Mouse (Mus musculus): ENCODE data around the gene Cdiptos. TPM values are rescaled to one million over a fixed set of nuclear protein-coding genes. Genes with fewer than 3 reads are reported as not detected.
A peak's percentile ranks its signal among the peaks of the same experiment; 100 is the strongest.

Cdiptos gene
- total RNA-seq, 2 experiments from 2014 or later = not detected

DNA sequence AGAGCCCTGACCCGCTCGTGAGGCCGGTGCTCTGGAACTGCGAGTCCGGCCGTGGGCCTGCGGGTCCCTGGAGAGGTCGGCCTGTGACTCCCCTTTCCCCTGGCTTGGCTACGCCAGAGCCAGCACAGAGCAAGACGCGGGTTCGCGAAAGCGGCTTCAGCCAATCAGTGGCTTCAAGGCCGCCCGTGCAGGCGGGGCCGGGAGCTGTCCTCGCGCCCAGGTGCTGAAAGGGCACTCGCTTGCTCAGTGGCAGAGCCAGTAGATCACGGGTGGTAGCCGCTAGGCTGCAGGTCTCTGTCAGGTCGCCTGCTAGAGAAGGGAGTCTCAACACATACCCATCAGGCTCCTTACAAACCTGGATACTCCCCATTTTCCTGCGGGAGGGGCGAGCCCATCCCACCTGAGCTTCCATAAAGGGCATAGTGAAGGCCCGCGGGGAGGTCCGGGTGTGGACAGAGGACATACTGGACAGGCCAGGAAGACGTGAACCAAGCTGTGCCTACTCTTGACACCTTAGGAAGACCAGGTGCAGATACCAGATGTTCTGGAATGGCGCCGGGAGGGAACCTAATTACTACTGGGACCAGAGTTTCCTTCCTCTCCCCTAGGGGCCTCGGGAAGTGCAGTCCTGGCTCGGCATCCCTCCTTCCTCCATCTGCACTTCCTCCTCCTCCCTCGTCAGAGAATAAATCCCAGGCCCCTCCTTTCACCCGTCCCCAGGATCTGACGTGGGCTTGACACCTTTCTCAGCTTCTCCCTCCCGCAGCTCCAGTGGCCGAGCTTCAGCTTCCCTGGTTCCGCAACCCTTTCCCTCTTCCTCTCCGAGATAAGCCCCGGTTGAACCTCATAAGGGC lies 25.9 kb downstream of the Cdiptos start, which contains the start of gene Sez6l2:
Sez6l2 (plus strand) TSS at position 771 of the 854 bp plus-strand sequence.
- intact Hi-C loops (cut with DNase I) = loop anchor here (2.0 to 5.0 kb wide), 4 partner anchors 27 to 127 kb away; partner anchors contain the start of genes Cdiptos, Gm42742, Prrt2 and Taok2
- DNase-seq (ENCODE audit: low spot score in 2 of 2) = peak; percentile 83 to 91

GRCm38 (mm10) chr7:126949403-126949792 lies 26.5 kb downstream of the Cdiptos start, which contains the start of gene Asphd1:
TSS of gene Asphd1 (minus strand) at chr7:126949582.
- intact Hi-C loops (cut with DNase I) = no loop called here
- DNase-seq (ENCODE audit: low spot score in 2 of 2) = peak; percentile 46 to 76

DNA sequence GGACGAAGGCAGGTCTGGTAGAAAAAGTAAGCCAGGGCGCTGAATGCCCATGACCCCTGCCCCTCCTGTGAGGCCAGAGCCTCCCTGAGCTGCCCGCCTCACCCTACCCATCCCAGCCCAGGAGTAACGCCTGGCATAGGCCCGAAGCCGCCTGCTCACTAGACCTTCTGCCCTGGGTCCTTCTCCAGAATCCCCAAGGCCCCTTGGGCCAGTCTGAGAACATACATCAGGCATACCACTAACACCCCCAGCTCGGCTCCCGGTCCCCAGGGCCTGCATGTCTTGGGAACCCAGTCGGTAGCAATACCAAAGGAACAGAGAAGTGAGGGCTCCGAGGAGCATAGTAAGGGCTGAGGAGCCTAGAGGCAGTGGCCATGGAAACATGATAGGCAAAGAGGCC lies 27.3 kb downstream of the Cdiptos start:
- intact Hi-C loops (cut with DNase I) = no loop called here
- no peak for DNase-seq (ENCODE audit: low spot score in 2 of 2)

DNA sequence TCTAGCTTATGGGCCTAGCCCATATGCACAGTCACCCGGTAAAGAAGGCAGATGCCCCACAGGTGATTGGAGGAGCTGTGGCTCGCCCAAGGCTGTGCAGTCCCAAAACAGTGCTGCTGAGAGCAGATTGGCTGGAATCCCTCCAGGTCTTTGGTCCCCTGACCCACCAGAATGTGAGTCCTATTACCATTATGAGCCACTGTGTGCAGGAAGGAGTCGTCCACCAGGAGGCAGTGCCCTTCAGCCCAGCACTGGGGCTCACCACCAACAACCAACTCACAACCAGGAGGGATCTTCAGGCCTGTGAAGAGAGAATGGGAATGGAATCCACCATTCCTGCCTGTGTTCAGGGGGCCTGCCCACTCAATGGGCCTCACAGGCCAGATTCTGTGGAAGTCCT lies 29.4 kb downstream of the Cdiptos start:
- peak in 1 of 2 experiments; percentile 38 for DNase-seq (ENCODE audit: low spot score in 2 of 2)
- intact Hi-C loops (cut with DNase I) = no loop called here

DNA sequence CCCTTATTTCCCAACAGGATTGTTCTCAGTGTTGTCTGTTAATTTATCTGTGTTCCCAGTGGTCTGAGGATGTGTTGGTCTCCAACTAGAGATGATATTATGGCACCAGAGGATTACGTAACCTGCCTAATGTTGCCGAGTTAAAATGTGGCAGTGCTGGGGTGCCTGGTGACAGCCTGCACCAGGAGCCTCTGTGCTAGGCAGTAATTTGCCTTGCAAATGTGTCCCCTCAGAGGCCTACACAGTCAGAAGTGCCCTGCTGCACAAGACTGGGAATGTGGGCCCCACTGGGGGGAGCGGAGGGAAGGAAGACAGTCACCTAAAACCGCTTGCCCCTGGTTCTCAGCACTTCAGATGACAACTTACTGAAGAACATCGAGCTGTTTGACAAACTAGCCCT lies 34.1 kb downstream of the Cdiptos start:
- peak in 1 of 2 experiments; percentile 51 for DNase-seq (ENCODE audit: low spot score in 2 of 2)
- intact Hi-C loops (cut with DNase I) = no loop called here

- no peak for DNase-seq (ENCODE audit: low spot score in 2 of 2)
- intact Hi-C loops (cut with DNase I) = no loop called here
Observed at GRCm38 (mm10) chr7:126941171-126941570, 34.7 kb downstream of the Cdiptos start.

DNA sequence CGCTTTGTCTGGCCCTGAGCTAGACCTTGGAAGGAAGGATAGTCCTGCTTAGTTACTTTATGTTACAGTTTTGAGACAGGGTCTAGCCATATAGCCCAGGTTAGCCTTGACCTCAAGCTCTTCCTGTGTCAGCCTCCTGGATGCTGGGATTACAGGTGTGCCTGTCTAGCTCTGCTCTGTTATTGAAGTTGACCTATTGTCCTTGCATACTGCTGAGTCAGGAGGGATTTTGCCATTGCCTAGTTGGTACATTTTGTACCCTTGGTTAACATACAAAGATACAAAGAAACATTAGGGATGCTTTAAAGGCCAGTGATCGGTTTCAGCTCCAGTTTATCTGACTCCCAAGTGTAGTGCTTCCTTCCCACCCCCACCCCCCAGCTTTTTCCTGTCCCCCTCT lies 43.2 kb downstream of the Cdiptos start:
- intact Hi-C loops (cut with DNase I) = no loop called here
- no peak for DNase-seq (ENCODE audit: low spot score in 2 of 2)

DNA sequence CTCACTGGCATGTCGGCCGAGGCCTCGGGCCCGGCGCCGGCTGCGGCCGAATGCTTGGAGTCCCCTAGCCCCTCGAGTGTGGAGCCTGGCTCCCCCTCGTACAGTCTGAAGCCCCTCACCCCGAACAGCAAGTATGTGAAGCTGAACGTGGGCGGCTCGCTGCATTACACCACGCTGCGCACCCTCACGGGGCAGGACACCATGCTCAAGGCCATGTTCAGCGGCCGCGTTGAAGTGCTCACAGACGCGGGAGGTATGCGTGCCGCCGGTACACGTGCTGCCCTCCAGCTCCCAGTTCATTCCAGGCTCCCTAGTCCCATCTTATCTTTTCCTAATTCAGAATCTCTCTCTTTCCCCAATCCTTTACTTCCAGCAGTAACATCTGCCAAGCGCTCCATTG lies 46.9 kb downstream of the Cdiptos start:
- intact Hi-C loops (cut with DNase I) = loop anchor here (5.0 kb wide), 1 partner anchor 42 kb away; no protein-coding TSS in a partner anchor
- no peak for DNase-seq (ENCODE audit: low spot score in 2 of 2)

DNA sequence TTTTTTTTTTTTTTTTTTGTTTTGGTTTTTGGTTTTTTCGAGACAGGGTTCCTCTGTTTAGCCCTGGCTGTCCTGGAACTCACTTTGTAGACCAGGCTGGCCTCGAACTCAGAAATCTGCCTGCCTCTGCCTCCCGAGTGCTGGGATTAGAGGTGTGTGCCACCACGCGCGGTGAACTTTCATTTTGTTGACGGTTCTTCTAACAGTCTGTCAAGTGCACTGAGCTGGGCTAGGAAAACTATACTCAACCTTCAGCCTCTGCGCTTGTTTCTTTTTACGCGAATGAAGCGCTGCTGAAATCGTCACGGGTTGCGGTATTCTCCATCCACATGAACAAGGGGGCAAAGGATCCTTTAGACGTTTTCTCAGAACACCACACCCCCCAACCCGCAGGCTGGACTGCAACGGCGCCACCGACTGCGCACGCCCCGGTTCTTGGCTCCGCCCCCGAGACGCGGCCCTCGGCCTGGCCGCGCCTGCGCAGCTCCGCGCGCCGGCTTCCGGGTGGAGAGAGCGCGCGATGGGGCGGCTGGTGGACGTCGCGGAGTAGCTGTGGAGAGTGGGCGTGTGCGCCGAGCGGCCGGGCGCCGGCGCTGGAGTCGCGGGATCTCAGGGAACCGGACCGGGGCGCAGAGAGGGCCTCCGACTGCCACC lies 47.4 kb downstream of the Cdiptos start, which contains the start of gene Kctd13:
Kctd13 (plus strand) TSS at position 496 of the 654 bp plus-strand sequence.
- intact Hi-C loops (cut with DNase I) = loop anchor here (5.0 kb wide), 1 partner anchor 41 kb away; no protein-coding TSS in a partner anchor
- DNase-seq (ENCODE audit: low spot score in 2 of 2) = peak; percentile 92

- intact Hi-C loops (cut with DNase I) = loop anchor here (5.0 kb wide), 1 partner anchor 39 kb away; no protein-coding TSS in a partner anchor
- DNase-seq (ENCODE audit: low spot score in 2 of 2) = no peak
Observed at GRCm38 (mm10) chr7:126926299-126926698, 49.6 kb downstream of the Cdiptos start.

DNA sequence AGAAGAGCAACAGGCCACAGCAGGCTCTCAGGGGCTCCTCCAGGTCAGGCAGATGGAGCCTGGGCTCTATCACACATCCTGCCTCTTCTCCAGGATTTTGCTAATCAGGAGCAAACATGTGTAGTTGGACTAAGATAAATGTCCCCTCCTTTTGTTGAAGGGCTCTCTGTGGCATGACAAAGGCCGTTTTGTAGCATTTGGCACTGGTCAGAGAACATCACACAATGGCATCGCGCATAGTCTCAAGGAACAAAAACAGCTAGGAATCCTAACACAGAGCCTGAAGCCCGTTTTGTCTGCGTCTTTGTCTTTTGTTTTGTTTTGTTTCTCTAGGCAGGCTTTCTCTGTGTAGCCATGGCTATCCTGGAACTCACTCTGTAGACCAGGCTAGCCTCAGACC lies 51.9 kb downstream of the Cdiptos start:
- intact Hi-C loops (cut with DNase I) = no loop called here
- DNase-seq (ENCODE audit: low spot score in 2 of 2) = no peak

GRCm38 (mm10) chr7:126922624-126923060 lies 53.3 kb downstream of the Cdiptos start, which contains the start of gene Tmem219:
TSS of gene Tmem219 (minus strand) at chr7:126922917.
- peak in 1 of 2 experiments; percentile 37 for DNase-seq (ENCODE audit: low spot score in 2 of 2)
- intact Hi-C loops (cut with DNase I) = no loop called here

Other genes with a start within 250 kb of the Cdiptos start
- 100 to 1,000 TPM; 148 to 165 TPM for gene Mapk3, start 216.5 kb downstream of the Cdiptos start, total RNA-seq (2021)
- gene Gdpd3, start 209.8 kb downstream of the Cdiptos start, total RNA-seq (2021) = 1 to 10 TPM; 1.8 to 2.1 TPM
- 100 to 1,000 TPM; 311 to 316 TPM for gene Ypel3, start 199.1 kb downstream of the Cdiptos start, total RNA-seq (2021)
- under 1 TPM in 1 of 2 experiments, not detected in 1; 0.87 TPM for gene Tbx6, start 194.6 kb downstream of the Cdiptos start, total RNA-seq (2021)
- 10 to 100 TPM; 48.1 to 51.3 TPM for gene Ppp4c, start 183.6 kb downstream of the Cdiptos start, total RNA-seq (2021)
- 10 to 100 TPM; 84.6 to 91.9 TPM for gene Fam57b, start 178.4 kb downstream of the Cdiptos start, total RNA-seq (2021)
- gene 4930451I11Rik, start 144.5 kb downstream of the Cdiptos start, total RNA-seq (2021) = not detected
- 10 to 100 TPM; 47.8 to 57.6 TPM for gene Doc2a, start 128.7 kb downstream of the Cdiptos start, total RNA-seq (2021)
- 10 to 100 TPM; 25.5 to 35.0 TPM for gene Hirip3, start 114.1 kb downstream of the Cdiptos start, total RNA-seq (2021)
- 10 to 100 TPM; 44.9 to 49.9 TPM for gene Ino80e, start 113.7 kb downstream of the Cdiptos start, total RNA-seq (2021)
- 100 to 1,000 TPM; 149 to 154 TPM for gene Taok2, start 91.4 kb downstream of the Cdiptos start, total RNA-seq (2021)
- gene Tmem219, start 53.2 kb downstream of the Cdiptos start, total RNA-seq (2021) = 10 to 100 TPM; 20.2 to 22.3 TPM
- 100 to 1,000 TPM; 139 TPM for gene Kctd13, start 47.2 kb downstream of the Cdiptos start, total RNA-seq (2021)
- gene Asphd1, start 26.5 kb downstream of the Cdiptos start, total RNA-seq (2021) = 10 to 100 TPM; 44.2 to 50.3 TPM
- 100 to 1,000 TPM; 400 to 404 TPM for gene Sez6l2, start 25.5 kb downstream of the Cdiptos start, total RNA-seq (2021)
- gene Cdipt, start 184 bp downstream of the Cdiptos start, total RNA-seq (2021) = 100 to 1,000 TPM; 194 to 197 TPM
- gene Mvp, start 38.5 kb upstream of the Cdiptos start, total RNA-seq (2021) = 1 to 10 TPM; 5.2 to 6.7 TPM
- 1 to 10 TPM in 1 of 2 experiments, under 1 TPM in 1; 0.66 to 2.3 TPM for gene Pagr1b, start 40.4 kb upstream of the Cdiptos start, total RNA-seq (2021)
- gene Pagr1a, start 41.3 kb upstream of the Cdiptos start, total RNA-seq (2021) = 10 to 100 TPM; 22.5 to 23.9 TPM
- gene Gm42742, start 45.0 kb upstream of the Cdiptos start, total RNA-seq (2021) = 10 to 100 TPM; 39.2 to 43.8 TPM
- gene Prrt2, start 45.1 kb upstream of the Cdiptos start, total RNA-seq (2021) = 100 to 1,000 TPM; 191 to 195 TPM
- gene Maz, start 50.9 kb upstream of the Cdiptos start, total RNA-seq (2021) = 100 to 1,000 TPM; 241 to 243 TPM
- gene Kif22, start 66.4 kb upstream of the Cdiptos start, total RNA-seq (2021) = 1 to 10 TPM; 5.0 to 5.7 TPM
- gene Zg16, start 111.2 kb upstream of the Cdiptos start, total RNA-seq (2021) = not detected
- gene AI467606, start 115.3 kb upstream of the Cdiptos start, total RNA-seq (2021) = 1 to 10 TPM; 1.2 to 1.4 TPM
- gene Qprt, start 146.1 kb upstream of the Cdiptos start, total RNA-seq (2021) = under 1 TPM in 1 of 2 experiments, not detected in 1; 0.55 TPM
- under 1 TPM; 0.09 to 0.14 TPM for gene Spn, start 161.7 kb upstream of the Cdiptos start, total RNA-seq (2021)
- gene Cd2bp2, start 220.0 kb upstream of the Cdiptos start, total RNA-seq (2021) = 10 to 100 TPM; 81.7 to 84.1 TPM
- 10 to 100 TPM; 90.2 to 97.5 TPM for gene Tbc1d10b, start 232.4 kb upstream of the Cdiptos start, total RNA-seq (2021)
- 1 to 10 TPM; 2.8 to 3.3 TPM for gene Mylpf, start 232.8 kb upstream of the Cdiptos start, total RNA-seq (2021)